Mouse (Mus musculus) heart, adult 2 months (tissue): ENCODE data around the gene BC029722. TPM values are rescaled to one million over a fixed set of nuclear protein-coding genes. Genes with fewer than 3 reads are reported as not detected.

ENCODE experiments used
- DNase-seq, 2 experiments: peaks; one replicate each; pipeline ENCODE4 v3.0.0; 2021
- H3K27ac ChIP-seq: fragments of 200-600 bp; 2 replicates; pipeline ENCODE4 v1.8.1; 2022
- H3K27me3 ChIP-seq: fragments of 200-500 bp; 2 replicates; pipeline ENCODE4 v1.6.1; 2012; ENCODE audit warnings: mild to moderate bottlenecking, low read length, inconsistent platforms, mixed read lengths; ENCODE audit not compliant: control insufficient read depth, insufficient read depth
- H3K36me3 ChIP-seq: fragments of 200-500 bp; 2 replicates; pipeline ENCODE4 v1.6.1; 2012; ENCODE audit warnings: low read length, inconsistent platforms; ENCODE audit not compliant: control insufficient read depth, insufficient read depth
- H3K4me1 ChIP-seq: fragments of 200-500 bp; 2 replicates; pipeline ENCODE4 v1.6.1; 2011; ENCODE audit warnings: low read length; ENCODE audit not compliant: control insufficient read depth, insufficient read depth
- H3K4me3 ChIP-seq: fragments of 200-600 bp; 2 replicates; pipeline ENCODE4 v1.8.1; 2022
- H3K79me2 ChIP-seq: fragments of 200-500 bp; replicated peaks from 2 replicates; pipeline ENCODE4 v1.6.1; 2012; ENCODE audit warnings: mild to moderate bottlenecking, inconsistent platforms, low read length, moderate library complexity, mixed read lengths; ENCODE audit not compliant: control insufficient read depth, insufficient read depth
- H3K9ac ChIP-seq: fragments of 200-500 bp; 2 replicates; pipeline ENCODE4 v1.6.1; 2012; ENCODE audit warnings: low read depth, mild to moderate bottlenecking, control low read depth, inconsistent platforms, low read length, mixed read lengths
- CTCF ChIP-seq: fragments of 200-600 bp; IDR thresholded peaks from 2 replicates; pipeline ENCODE4 v1.8.1; 2022; ENCODE audit warnings: antibody characterized with exemption, mild to moderate bottlenecking, moderate library complexity
- EP300 ChIP-seq: fragments of 200-500 bp; IDR thresholded peaks from 2 replicates; pipeline ENCODE4 v1.6.1; 2011; ENCODE audit warnings: low read depth, low read length, control low read depth; ENCODE audit not compliant: insufficient read depth
- POLR2A ChIP-seq: fragments of 200-500 bp; IDR thresholded peaks from 2 replicates; pipeline ENCODE4 v1.6.1; 2011; ENCODE audit warnings: mild to moderate bottlenecking, low read depth, low read length, control low read depth; ENCODE audit not compliant: insufficient read depth
- WGBS: fragments of 180-500 bp; shearing (Covaris S2); methylation state at CpG from one replicate; pipeline ENCODE4 v1.1.7; 2018; 5-methylcytosine and 5-hydroxymethylcytosine counted together
- intact Hi-C: fragments of 180-260 bp; cut with DNase I; formaldehyde crosslinking; loops from one replicate; pipeline ENCODE4 v1.15.1; 2025
- polyA plus RNA-seq: library from polyadenylated mRNA; depleted of rRNA; stranded (reverse); fragments of >200 nt; gene quantifications from 2 replicates; pipeline ENCODE4 v1.2.3, GENCODE M21; 2012
- total RNA-seq, 2 experiments: library from RNA; stranded (reverse); gene quantifications; 2 replicates each; pipeline ENCODE4 v1.2.3; 2021

Gene BC029722
- total and polyA plus RNA-seq, 3 experiments: 25.4 to 43.7 (median 28.9) TPM

DNA sequence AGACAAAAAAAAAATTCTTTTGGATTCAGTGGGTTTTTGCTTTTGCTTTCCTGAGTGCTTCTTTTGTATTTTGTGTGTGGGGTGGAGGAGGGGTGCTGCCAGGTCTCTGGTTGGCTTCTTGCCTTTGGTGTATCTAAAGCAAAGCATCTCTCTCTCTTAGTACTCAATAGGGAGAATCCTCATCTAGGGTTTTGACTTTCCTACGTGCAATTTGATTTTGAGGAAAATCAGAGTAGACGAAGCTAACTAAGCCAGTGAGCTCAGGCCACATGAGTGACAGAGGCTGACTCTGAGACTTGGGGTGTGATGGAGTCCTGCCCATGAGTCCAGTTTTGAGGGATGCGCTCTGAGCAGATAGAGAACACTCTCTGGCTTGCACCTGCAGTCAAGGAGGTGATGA is 39.7 kb downstream of the BC029722 start:
- H3K27me3 ChIP-seq: peaks cover 10% of the 10 kb centered on the region
- WGBS: 81% methylated on average over 3 of the region's 3 CpGs
- intact Hi-C loops: no loop called here

DNA sequence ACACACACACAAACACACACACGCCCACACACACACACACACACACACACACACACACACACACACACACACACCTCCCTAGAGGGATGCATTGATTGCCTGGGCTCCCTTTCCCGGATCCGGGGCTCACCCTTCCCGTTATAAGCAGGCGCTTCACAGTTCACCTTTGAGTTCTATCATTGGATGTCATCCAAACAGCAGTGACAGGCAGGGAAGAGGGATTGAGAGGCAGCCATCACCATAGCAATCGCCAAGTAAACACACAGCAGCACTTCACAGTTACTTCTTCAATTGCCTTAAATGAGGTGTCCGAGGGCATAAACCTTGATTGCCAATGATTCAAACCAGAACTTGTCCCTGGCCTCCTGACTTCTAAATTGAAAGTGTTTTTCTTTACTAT is 40.2 kb downstream of the BC029722 start:
- peaks cover 11% of the 10 kb centered on the region for H3K27me3 ChIP-seq
- intact Hi-C loops: no loop called here

More for the DNA sequence above, 39.7 kb downstream of the BC029722 start:
- Histone ChIP-seq H3K79me2 (no peaks in the 10 kb centered on the region), H3K36me3 (no peaks in the 10 kb centered on the region), H3K9ac (no peak overlapping the region), H3K27ac (no peak overlapping the region), H3K4me3 (no peak overlapping the region), H3K4me1 (no peaks in the 10 kb centered on the region)
- TF ChIP-seq POLR2A (no peak), CTCF (no peak), EP300 (no peak)
- DNase-seq: no peak

DNA sequence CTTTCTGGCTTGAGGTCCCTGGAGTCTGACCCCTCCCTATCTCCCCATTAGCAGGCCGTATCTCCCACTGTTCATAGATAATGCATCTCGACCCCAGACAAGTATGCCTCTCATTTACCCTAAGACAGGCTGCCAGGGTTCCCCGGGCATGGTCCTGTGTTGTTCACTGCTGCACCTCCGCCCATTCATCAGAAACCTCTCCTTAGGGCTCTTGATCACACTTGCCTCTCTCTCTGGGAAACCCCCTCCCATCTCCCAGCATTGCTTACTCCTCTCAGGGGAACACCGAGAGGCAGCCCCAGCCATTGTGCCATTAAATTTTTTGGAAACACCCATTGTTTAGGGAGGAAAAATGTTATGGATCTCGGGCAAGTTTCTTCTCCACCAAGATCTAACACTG is 41.2 kb downstream of the BC029722 start:
- DNase-seq: no peak
- peaks cover 11% of the 10 kb centered on the region for H3K27me3 ChIP-seq
- no peaks in the 10 kb centered on the region for H3K4me1 ChIP-seq
- intact Hi-C loops: no loop called here
- no peak overlapping the region for H3K4me3 ChIP-seq
- no peaks in the 10 kb centered on the region for H3K79me2 ChIP-seq
- no peaks in the 10 kb centered on the region for H3K36me3 ChIP-seq
- H3K27ac ChIP-seq: no peak overlapping the region
- H3K9ac ChIP-seq: no peak overlapping the region
- WGBS: 59% methylated on average over 6 of the region's 6 CpGs
- TF ChIP-seq EP300: no peak
- TF ChIP-seq CTCF: no peak
- no peak for TF ChIP-seq POLR2A

More for the DNA sequence above, 40.2 kb downstream of the BC029722 start:
- Histone ChIP-seq H3K36me3 (no peaks in the 10 kb centered on the region), H3K4me1 (no peaks in the 10 kb centered on the region), H3K27ac (no peak overlapping the region), H3K4me3 (no peak overlapping the region), H3K79me2 (no peaks in the 10 kb centered on the region), H3K9ac (no peak overlapping the region)
- no peak for DNase-seq
- no peak for TF ChIP-seq POLR2A
- TF ChIP-seq CTCF: no peak
- no peak for TF ChIP-seq EP300
- 41% methylated on average over 7 of the region's 7 CpGs for WGBS

- H3K9ac ChIP-seq: no peak overlapping the region
- DNase-seq: no peak
- TF ChIP-seq POLR2A (no peak), CTCF (no peak)
- peaks cover 11% of the 10 kb centered on the region for H3K27me3 ChIP-seq
- H3K36me3 ChIP-seq: no peaks in the 10 kb centered on the region
- no peak overlapping the region for H3K4me3 ChIP-seq
- no peaks in the 10 kb centered on the region for H3K4me1 ChIP-seq
- intact Hi-C loops: no loop called here
- WGBS: 75% methylated on average over 4 of the region's 4 CpGs
- no peak overlapping the region for H3K27ac ChIP-seq
- no peaks in the 10 kb centered on the region for H3K79me2 ChIP-seq
Observed at GRCm38 (mm10) chr2:155777688-155777985, 41.6 kb downstream of the BC029722 start.

GRCm38 (mm10) chr2:155776824-155777687 is 42.2 kb downstream of the BC029722 start:
- Histone ChIP-seq H3K36me3 (no peaks in the 10 kb centered on the region), H3K27ac (no peak overlapping the region), H3K9ac (no peak overlapping the region), H3K4me1 (no peaks in the 10 kb centered on the region), H3K4me3 (no peak overlapping the region), H3K27me3 (peaks cover 11% of the 10 kb centered on the region), H3K79me2 (no peaks in the 10 kb centered on the region)
- TF ChIP-seq CTCF (no peak), POLR2A (no peak), EP300 (no peak)
- WGBS: 63% methylated on average over 10 of the region's 10 CpGs
- DNase-seq: no peak
- intact Hi-C loops: no loop called here

DNA sequence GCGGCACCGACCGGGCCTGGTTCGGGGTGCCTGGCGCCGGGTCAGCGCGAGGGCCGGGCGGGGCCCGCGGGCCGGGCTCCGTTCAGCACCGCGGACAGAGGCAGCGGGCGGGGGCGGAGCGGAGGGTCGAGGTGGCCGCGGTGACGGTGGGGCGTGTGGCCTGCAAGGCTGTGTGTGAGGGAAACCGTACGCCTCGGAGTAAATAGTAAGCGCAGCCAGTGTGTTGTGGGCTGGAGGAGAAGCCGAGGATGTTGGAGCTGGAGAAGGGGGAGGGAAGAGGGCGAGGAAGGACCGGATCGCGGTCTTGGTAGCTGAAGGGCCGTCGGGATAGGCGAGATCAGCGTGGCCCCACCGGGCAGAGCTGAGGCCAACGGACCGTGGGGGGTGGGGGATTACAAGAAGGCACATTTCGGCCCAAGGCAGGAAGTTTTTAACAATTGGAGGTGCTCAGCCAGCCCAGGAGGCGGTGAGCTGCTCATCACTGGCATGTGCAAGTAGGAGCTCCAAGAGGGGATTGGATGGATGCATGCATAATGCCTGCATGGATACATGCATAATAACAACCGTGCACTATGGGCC is 43.5 kb downstream of the BC029722 start:
- no peak overlapping the region for H3K27ac ChIP-seq
- peak; percentile 39 to 74 for DNase-seq
- WGBS: 2% methylated on average over 42 of the region's 44 CpGs
- intact Hi-C loops: no loop called here
- peaks cover 11% of the 10 kb centered on the region for H3K27me3 ChIP-seq
- H3K4me1 ChIP-seq: no peaks in the 10 kb centered on the region
- no peaks in the 10 kb centered on the region for H3K79me2 ChIP-seq
- no peaks in the 10 kb centered on the region for H3K36me3 ChIP-seq
- no peak overlapping the region for H3K4me3 ChIP-seq
- no peak overlapping the region for H3K9ac ChIP-seq
- no peak for TF ChIP-seq POLR2A
- TF ChIP-seq CTCF: no peak
- no peak for TF ChIP-seq EP300
